Mouse (Mus musculus) forebrain, embryonic 14.5 days (tissue): ENCODE results near the gene Odam. TPM values are rescaled to one million over a fixed set of nuclear protein-coding genes. Genes with fewer than 3 reads are reported as not detected.

Experiments
- polyA plus RNA-seq: library from polyadenylated mRNA; unstranded; fragments of >200 nt; fragmentation: Nextera tagmentation; extraction: Ambion mirVana; gene quantifications from 2 replicates; pipeline ENCODE4 v1.2.1, GENCODE M21; 2014

Gene Odam
- polyA plus RNA-seq, 1 experiment from 2014 or later, result not detected

Other genes with a start within 250 kb of the Odam start
- not detected in 2 replicates for gene Csn1s1, start 218.8 kb upstream of the Odam start, polyA plus RNA-seq
- not detected in 2 replicates for gene Csn2, start 185.4 kb upstream of the Odam start, polyA plus RNA-seq
- not detected in 2 replicates for gene Csn1s2a, start 110.5 kb upstream of the Odam start, polyA plus RNA-seq
- gene Csn1s2b, start 76.9 kb upstream of the Odam start, polyA plus RNA-seq, result not detected in 2 replicates
- gene Prr27, start 59.3 kb upstream of the Odam start, polyA plus RNA-seq, result not detected in 2 replicates
- not detected in 2 replicates for gene Csn3, start 40.5 kb downstream of the Odam start, polyA plus RNA-seq
- gene 2310003L06Rik, start 84.4 kb downstream of the Odam start, polyA plus RNA-seq, result not detected in 2 replicates
- gene Gm28434, start 84.5 kb downstream of the Odam start, polyA plus RNA-seq, result not detected in 2 replicates
- gene Cabs1, start 94.4 kb downstream of the Odam start, polyA plus RNA-seq, result not detected in 2 replicates
- 0.49 TPM in 1 of 2 replicates, not detected in the other for gene Smr3a, start 117.5 kb downstream of the Odam start, polyA plus RNA-seq
- not detected in 2 replicates for gene Smr2, start 201.5 kb downstream of the Odam start, polyA plus RNA-seq
- not detected in 2 replicates for gene Gm11116, start 226.5 kb downstream of the Odam start, polyA plus RNA-seq